Mouse (Mus musculus): ENCODE results near the gene Pdyn.

The Pdyn gene

GRCm38 (mm10) chr2:129654233-129654950, 45.3 kb downstream of the Pdyn start:
- no peak for DNase-seq (ENCODE audit: low read depth, low spot score)

GRCm38 (mm10) chr2:129653632-129654031, 46.0 kb downstream of the Pdyn start:
- no peak for DNase-seq (ENCODE audit: low read depth, low spot score)

GRCm38 (mm10) chr2:129652616-129653015, 47.0 kb downstream of the Pdyn start:
- DNase-seq (ENCODE audit: low read depth, low spot score), result no peak

Measured in c-Kit-negative CD71-positive TER-119-positive erythroid progenitor cells, embryonic 14.5 days (primary cell).